Mouse (Mus musculus) layer of hippocampus, adult 8-10 months (tissue): ENCODE data around the gene Gpr183. TPM values are rescaled to one million over a fixed set of nuclear protein-coding genes. Genes with fewer than 3 reads are reported as not detected.

Source experiments
- DNase-seq, 2 experiments: peaks; one replicate each; pipeline ENCODE4 v3.0.0; 2022; ENCODE audit warnings: low spot score in 2 of 2
- total RNA-seq, 4 experiments: library from RNA; stranded (reverse); gene quantifications; 2 replicates each; pipeline ENCODE4 v1.2.4; 2022

The Gpr183 gene
- total RNA-seq, 4 experiments from 2014 or later, result 0.50 to 7.3 (median 2.6) TPM

GRCm38 (mm10) chr14:121958041-121958750 is 6.8 kb downstream of the Gpr183 start:
- DNase-seq, result no peak

GRCm38 (mm10) chr14:121957176-121957871 is 7.7 kb downstream of the Gpr183 start:
- DNase-seq, result no peak

DNA sequence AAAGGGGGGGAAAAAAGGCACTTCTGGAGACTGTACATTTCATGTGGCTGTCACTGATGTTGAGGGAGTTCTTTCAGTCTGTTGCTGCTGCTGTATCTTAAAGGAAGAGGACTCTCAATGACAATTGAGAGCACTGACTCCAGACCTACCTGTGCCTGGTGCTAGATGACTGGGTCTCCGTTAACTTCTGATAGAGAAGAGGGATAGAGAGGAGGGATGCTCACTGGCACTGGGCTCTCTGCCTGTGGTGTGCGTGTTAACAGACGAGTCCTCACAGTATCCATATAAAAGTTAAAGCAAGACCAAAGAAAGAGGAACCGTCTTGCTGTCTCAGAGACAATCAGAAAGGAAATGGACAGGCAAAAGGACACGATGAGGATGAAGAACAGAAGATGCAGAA is 8.7 kb downstream of the Gpr183 start:
- no peak for DNase-seq

- no peak for DNase-seq
These were observed 9.7 kb downstream of the Gpr183 start for GRCm38 (mm10) chr14:121955176-121955795.

- no peak for DNase-seq
These were observed 10.4 kb downstream of the Gpr183 start for GRCm38 (mm10) chr14:121954608-121955007.

DNA sequence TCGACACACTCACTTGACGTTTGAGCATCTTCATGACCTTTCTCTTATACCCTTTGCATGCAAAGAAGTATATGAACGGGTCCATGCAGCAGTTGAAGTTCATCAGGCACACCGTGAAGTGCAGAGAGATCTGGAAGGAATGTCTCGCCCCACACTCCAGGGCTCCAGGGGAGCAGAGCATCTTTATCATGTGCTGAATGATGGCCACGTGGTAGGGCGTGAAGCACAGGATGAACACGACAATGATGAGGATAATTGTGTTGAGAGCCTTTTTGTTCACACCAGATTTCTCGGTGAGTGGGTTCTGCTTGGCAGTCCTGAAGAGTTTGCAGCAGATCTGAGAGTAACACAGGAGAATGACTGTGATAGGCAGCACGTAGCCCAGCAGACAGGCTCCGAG is 10.9 kb downstream of the Gpr183 start:
- no peak for DNase-seq

- DNase-seq, result no peak
These were observed 13.0 kb downstream of the Gpr183 start for GRCm38 (mm10) chr14:121952046-121952400.

DNA sequence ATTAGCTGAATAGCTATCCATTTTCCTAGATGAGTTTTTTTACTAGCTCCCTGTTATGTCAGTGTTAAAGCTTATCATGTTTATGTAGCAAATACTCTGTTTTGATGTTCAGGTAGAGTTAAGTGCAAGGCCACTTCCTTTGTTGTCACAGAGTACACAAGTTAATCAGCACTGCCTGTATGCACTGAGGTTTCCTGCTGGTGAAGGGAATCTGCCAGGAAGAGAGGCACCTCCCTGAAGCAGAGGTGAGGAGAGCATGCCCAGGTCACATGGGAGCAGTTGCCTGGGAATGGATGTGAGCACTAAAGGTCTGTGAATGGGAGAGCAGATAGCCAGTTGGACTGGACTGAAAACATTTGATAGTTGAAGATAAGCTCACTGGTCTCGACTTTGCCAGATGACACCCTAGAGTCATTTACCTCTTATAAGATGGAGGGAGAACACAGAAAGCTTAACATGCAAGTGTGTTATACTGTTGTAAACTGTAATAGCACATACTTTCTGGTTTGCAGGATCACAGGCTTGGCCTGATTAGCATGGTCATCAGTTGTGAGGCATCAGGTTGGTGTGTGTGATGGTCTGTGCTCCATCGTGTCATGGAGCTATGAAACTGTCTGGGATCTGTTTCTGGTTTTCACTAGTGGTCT is 13.5 kb downstream of the Gpr183 start:
- no peak for DNase-seq

- no peak for DNase-seq
These were observed 15.1 kb downstream of the Gpr183 start for GRCm38 (mm10) chr14:121949897-121950296.

DNA sequence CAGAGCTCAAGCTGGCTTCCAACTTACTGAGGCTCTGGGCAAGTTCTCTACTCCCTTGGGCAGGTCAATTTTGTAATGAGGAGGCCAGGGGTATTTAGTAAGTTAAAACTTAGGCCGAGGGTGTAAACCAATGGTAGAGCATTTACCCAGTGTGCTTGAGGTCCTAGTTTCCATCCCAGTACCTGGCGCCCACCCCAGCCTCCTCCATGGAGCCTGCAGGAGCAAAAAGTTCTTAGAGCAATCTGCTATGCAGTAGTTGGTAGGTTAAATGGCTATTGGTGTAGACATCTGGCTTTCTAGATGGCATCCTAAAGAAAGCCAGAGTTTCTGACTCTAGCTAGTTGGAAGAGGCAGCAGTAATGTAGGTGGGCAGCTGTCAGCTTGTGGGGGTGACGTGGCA is 15.6 kb downstream of the Gpr183 start:
- no peak for DNase-seq

GRCm38 (mm10) chr14:121947966-121948365 is 17.0 kb downstream of the Gpr183 start:
- no peak for DNase-seq

- DNase-seq, result no peak
These were observed 17.7 kb downstream of the Gpr183 start for GRCm38 (mm10) chr14:121947201-121947760.

DNA sequence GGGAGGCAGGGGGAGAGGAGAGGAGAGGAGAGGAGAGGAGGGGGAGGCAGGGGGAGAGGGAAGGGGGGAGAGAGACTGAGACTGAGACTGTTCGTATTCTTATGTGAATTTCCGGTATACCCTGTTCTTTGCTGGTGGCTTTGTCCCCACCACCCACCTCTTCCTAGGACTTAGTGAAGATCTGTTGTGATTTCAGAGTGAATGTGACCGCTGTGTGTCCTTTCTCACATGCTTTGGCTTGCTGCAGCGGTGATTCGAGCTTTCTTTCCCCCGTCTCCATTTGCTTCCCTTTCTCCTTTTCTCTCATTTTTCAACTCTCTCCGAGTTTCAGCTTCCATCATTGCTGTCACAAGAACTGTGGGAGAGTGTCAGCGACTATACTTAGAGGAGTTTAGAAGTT is 18.3 kb downstream of the Gpr183 start:
- DNase-seq, result no peak

GRCm38 (mm10) chr14:121946131-121946530 is 18.9 kb downstream of the Gpr183 start:
- no peak for DNase-seq

DNA sequence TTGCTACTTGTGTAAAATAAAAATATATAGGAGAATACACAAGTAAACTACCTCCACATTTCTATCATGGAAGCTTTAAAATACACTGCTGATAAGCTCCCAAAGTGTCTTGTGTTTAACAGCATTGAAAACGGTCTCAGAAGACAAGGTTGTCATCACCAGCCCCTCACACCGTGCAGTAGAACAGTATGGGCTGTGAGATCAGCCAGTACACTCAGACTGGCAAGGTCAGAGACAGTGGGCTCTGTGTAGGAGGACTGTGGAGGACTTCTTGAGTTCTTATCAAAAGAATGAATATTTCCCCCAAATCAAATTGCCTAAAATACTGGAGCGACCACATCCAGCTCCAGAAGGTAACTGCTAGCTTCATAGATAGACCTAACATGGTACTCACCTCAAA is 25.4 kb downstream of the Gpr183 start:
- DNase-seq, result no peak

GRCm38 (mm10) chr14:121938256-121939191 is 26.5 kb downstream of the Gpr183 start:
- DNase-seq, result no peak

DNA sequence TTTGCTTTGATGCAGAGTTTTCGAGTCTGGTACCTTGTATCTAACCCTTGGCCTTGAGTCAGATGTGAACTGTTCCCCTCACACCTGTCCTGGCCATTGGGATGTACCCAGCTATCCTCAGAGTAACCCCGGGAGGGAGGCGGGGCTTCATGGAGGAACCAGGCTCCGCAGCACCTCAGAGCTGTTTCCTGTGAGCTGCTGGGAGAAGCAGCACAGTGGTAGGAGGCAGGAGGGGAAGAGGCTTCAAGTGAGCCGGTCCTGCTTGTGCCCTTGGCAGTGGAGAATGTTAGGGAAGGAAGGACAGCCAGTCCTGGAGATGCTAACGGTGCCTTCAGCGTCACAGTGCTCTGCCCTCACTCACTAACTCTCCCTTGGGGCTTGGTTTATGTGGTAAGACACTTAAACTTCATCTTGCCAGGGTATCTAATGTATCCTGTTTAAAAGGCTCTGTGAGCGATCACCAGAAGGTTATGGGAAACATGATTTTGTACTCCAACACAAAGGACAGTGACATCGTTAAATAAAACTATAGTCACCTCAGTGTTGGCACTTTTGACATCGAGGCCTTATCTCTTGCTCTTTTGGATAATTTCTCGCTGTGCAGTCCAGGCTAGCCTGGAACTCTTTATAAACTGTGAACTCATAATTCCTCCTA is 27.3 kb downstream of the Gpr183 start:
- DNase-seq, result no peak

GRCm38 (mm10) chr14:121936856-121937255 is 28.1 kb downstream of the Gpr183 start:
- no peak for DNase-seq

- DNase-seq, result no peak
These were observed 28.6 kb downstream of the Gpr183 start for GRCm38 (mm10) chr14:121936356-121936755.

DNA sequence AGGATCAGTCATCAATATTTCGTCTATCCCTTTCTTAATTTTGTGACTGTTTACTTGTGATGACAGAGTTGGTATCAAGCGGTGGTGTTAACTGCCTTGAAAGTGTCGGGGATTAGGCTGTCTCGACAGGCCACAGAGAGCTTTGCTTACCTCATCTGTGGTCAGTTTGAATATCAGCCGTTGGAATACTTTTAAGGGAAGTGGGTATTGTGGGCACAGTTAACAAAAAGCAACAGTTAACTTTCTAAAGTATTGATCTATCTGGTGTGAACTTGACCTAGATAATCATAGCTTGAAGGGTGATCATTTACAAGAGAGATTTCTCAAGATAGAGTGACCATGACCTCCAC is 30.4 kb downstream of the Gpr183 start:
- no peak for DNase-seq
